Mouse (Mus musculus) stomach, embryonic 16.5 days (tissue): ENCODE results near the gene Tpsb2. TPM values are rescaled to one million over a fixed set of nuclear protein-coding genes. Genes with fewer than 3 reads are reported as not detected.
A peak's percentile ranks its signal among the peaks of the same experiment; 100 is the strongest.

Experiments
- ATAC-seq: fragments of 200-750 bp; cut with Nextera tagmentation; 2 replicates; pipeline ENCODE4 v1.8.0; 2017; ENCODE audit warnings: moderate number of reproducible peaks, moderate TSS enrichment; ENCODE audit not compliant: insufficient read depth, low FRiP score
- H3K27ac ChIP-seq: fragments of 300-500 bp; sonication (generic); 2 replicates; pipeline ENCODE4 v1.5.1; 2014; ENCODE audit warnings: low read length
- H3K27me3 ChIP-seq: fragments of 300-500 bp; sonication (generic); 2 replicates; pipeline ENCODE4 v1.6.1; 2014; ENCODE audit warnings: low read length, control low read depth, mixed read lengths; ENCODE audit not compliant: control insufficient read depth, insufficient read depth
- H3K36me3 ChIP-seq: fragments of 300-500 bp; sonication (generic); 2 replicates; pipeline ENCODE4 v1.6.1; 2014; ENCODE audit warnings: low read length; ENCODE audit not compliant: control insufficient read depth, insufficient read depth
- H3K4me1 ChIP-seq: fragments of 300-500 bp; sonication (generic); 2 replicates; pipeline ENCODE4 v1.6.1; 2014; ENCODE audit warnings: low read length, control low read depth, mixed read lengths; ENCODE audit not compliant: control insufficient read depth, insufficient read depth
- H3K4me2 ChIP-seq: fragments of 300-500 bp; sonication (generic); 2 replicates; pipeline ENCODE4 v1.6.1; 2014; ENCODE audit warnings: low read depth, low read length, mixed read lengths
- H3K4me3 ChIP-seq: fragments of 300-500 bp; sonication (generic); replicated peaks from 2 replicates; pipeline ENCODE4 v1.5.1; 2014; ENCODE audit warnings: mild to moderate bottlenecking, low read length
- H3K9ac ChIP-seq: fragments of 300-500 bp; sonication (generic); 2 replicates; pipeline ENCODE4 v1.6.1; 2014; ENCODE audit warnings: low read length
- H3K9me3 ChIP-seq: fragments of 300-500 bp; sonication (generic); replicated peaks from 2 replicates; pipeline ENCODE4 v1.6.1; 2016; ENCODE audit warnings: low read length, control low read depth; ENCODE audit not compliant: control insufficient read depth
- WGBS: fragments of 180-500 bp; shearing (Covaris S2); extraction: QIAGEN DNeasy Blood & Tissue Kit; methylation state at CpG from one replicate; pipeline ENCODE4 v1.1.7; 2014; 5-methylcytosine and 5-hydroxymethylcytosine counted together
- polyA plus RNA-seq: library from polyadenylated mRNA; unstranded; fragments of >200 nt; fragmentation: Nextera tagmentation; extraction: Ambion mirVana; gene quantifications from 2 replicates; pipeline ENCODE4 v1.2.1, GENCODE M21; 2015

The Tpsb2 gene
- polyA plus RNA-seq, 1 experiment from 2014 or later = 19.2 TPM

DNA sequence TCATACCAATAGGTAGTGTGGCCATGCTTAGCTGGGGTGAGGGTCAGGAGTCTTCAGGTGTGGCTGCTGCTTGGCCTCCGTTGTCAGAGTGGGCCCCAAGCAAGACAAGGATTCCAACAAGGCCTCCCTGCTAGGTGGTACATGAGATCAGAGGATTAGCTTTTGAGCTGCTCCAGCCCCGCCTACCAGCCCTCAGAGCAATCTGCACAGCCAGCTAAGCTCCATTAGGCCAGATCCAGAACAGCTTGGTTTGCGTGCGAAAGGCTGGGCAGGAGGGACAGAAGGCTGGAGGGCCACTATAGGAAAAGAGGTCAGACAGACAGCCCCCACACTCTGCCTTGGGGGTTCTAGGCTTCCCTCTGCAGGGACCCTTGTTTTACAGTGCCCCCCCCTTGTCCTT, 35.4 kb downstream of the Tpsb2 start:
- ATAC-seq = no peak
- Histone ChIP-seq H3K9me3 (no peaks in the 10 kb centered on the region), H3K27ac (no peak overlapping the region), H3K9ac (no peak overlapping the region), H3K36me3 (no peaks in the 10 kb centered on the region), H3K4me1 (peaks cover 20% of the 10 kb centered on the region), H3K4me2 (no peak overlapping the region), H3K4me3 (no peak overlapping the region), H3K27me3 (no peaks in the 10 kb centered on the region)
- WGBS = 51% methylated on average over 4 of the region's 4 CpGs

DNA sequence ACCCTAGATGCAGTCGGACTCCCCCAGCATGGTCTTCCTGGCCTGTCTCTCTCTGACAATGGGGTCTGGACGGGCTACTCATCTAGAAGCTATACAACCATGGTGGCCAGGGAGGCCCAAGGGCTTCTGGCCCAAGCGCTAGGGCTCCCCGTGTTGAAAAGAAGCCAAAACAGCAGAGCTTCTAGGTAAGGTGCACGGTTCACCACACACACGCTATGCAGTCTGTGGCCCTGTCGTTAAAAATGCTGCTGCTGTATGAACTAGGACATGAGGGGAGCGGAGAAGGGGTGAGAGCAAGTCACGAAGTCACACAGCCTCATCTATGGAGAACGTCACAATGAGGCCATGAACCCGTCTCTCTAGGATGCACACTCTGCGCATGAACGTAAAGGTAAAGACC, 36.1 kb downstream of the Tpsb2 start:
- Histone ChIP-seq H3K9me3 (no peaks in the 10 kb centered on the region), H3K4me1 (peaks cover 22% of the 10 kb centered on the region), H3K4me2 (no peak overlapping the region), H3K4me3 (no peak overlapping the region), H3K27ac (no peak overlapping the region), H3K27me3 (no peaks in the 10 kb centered on the region), H3K36me3 (no peaks in the 10 kb centered on the region), H3K9ac (no peak overlapping the region)
- no peak for ATAC-seq
- WGBS = 86% methylated on average over 13 of the region's 13 CpGs

DNA sequence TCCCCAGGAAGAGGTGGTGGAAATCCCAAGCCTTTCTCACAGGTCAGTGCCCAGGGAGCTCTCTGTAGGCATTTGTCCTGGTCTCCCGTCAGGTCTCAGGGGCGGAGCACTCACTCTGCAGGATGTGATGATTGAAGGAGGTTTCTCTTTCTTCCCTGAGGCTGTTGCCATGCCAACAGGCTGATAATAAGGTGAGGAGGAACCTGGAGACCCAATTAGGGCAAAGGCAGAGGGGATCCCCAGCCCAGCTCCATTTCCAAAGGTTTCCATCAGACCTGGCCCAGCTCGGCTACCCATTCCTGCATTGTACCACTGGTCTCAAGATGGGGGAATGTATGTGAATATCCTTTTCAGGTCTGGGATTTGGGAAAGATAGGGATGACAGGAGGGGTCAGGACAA, 38.1 kb downstream of the Tpsb2 start:
- peaks cover 22% of the 10 kb centered on the region for H3K4me1 ChIP-seq
- WGBS = 58% methylated on average over 3 of the region's 3 CpGs
- H3K9ac ChIP-seq = no peak overlapping the region
- H3K36me3 ChIP-seq = no peaks in the 10 kb centered on the region
- no peak for ATAC-seq
- no peak overlapping the region for H3K4me2 ChIP-seq
- H3K9me3 ChIP-seq = no peaks in the 10 kb centered on the region
- no peak overlapping the region for H3K4me3 ChIP-seq
- H3K27ac ChIP-seq = no peak overlapping the region
- no peaks in the 10 kb centered on the region for H3K27me3 ChIP-seq

DNA sequence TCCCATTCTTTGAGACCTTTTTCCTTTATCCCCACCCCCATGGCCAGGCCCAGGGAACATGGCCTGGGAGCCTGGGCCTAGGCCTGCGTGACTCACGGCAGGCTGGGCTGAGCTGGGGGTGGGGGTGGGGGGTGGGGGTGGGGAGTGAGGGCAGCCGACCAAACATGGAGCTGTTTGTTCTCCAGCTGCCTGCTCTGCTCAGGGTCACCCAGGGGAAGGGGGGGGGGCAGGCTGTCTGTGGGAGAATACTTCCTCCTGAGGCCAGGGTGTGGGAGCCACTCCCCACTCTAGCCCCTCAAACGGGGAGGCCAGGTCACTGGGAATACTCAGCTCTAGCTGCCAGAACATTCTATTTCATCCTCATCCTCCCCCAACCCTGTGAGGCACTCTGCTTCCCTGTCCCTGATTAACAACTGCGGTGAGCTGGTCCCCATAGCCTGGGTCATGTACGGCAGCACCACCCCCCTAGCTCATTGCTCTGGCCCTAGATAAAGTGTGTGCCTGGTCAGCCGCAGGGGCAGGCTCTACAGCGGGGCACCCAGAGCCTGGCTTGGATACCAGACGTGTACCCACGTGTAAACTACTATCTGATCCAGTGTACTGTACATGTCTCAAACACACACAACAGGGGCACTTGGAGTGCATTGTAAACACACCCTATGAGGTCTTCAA, 39.3 kb downstream of the Tpsb2 start:
- 9% methylated on average over 10 of the region's 10 CpGs for WGBS
- Histone ChIP-seq H3K4me1 (peaks cover 28% of the 10 kb centered on the region), H3K4me2 (no peak overlapping the region), H3K27ac (peak overlapping the region; percentile 79), H3K36me3 (no peaks in the 10 kb centered on the region), H3K9ac (0 out of 2 replicates have a peak overlapping the region, but pooled peaks have one; percentile 28), H3K4me3 (no peak overlapping the region), H3K27me3 (no peaks in the 10 kb centered on the region), H3K9me3 (no peaks in the 10 kb centered on the region)
- peak; percentile 86 for ATAC-seq

DNA sequence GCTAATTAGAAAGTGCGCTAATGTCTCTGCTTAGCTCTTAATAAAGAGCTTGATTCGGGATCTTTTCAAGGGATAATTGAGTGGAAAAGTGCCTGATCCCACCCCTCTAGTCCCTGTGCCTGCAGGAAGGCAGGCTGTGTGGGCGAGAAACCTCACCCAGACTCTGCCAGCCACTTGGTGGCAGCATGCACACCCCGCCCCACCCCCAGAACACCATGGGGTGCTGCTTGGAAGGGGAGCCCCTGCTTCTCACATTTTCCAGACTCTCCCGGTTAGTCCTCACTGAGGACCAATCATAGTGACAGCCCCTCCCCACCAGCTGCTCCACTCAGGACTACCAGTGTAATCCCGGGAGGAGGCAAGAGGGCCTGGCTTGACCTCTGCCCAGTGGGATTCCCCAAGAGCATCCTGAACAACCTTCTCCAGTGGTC, 39.9 kb downstream of the Tpsb2 start:
- Histone ChIP-seq H3K27ac (peak overlapping the region; percentile 79), H3K9ac (no peak overlapping the region), H3K36me3 (no peaks in the 10 kb centered on the region), H3K4me3 (no peak overlapping the region), H3K4me1 (peaks cover 29% of the 10 kb centered on the region), H3K27me3 (no peaks in the 10 kb centered on the region), H3K4me2 (no peak overlapping the region), H3K9me3 (no peaks in the 10 kb centered on the region)
- ATAC-seq = no peak
- 28% methylated on average over 6 of the region's 6 CpGs for WGBS

DNA sequence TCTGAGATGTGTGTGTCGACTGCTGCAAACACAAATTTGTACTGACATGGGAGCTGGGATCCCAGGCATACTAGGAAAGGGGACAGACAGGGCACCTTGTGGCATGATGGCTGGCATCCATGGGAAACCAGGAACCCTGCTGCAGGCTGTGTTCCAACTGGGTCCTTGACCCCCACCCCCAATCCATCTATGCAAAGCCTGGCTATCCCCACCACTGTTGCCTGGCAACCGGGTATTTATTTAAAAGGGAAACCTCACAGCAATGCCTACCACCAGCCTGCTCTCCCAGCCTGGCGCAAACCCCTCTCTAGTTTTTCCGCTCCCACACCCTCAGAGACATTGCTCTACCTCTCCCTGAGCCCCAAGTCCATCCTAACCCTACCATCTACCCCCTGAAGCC, 41.2 kb downstream of the Tpsb2 start:
- no peaks in the 10 kb centered on the region for H3K27me3 ChIP-seq
- no peak for ATAC-seq
- no peaks in the 10 kb centered on the region for H3K9me3 ChIP-seq
- no peak overlapping the region; the same call in 1 of the 2 replicates for H3K9ac ChIP-seq
- WGBS = 64% methylated on average over 4 of the region's 4 CpGs
- no peak overlapping the region for H3K4me2 ChIP-seq
- H3K4me3 ChIP-seq = no peak overlapping the region
- H3K4me1 ChIP-seq = peaks cover 34% of the 10 kb centered on the region
- no peaks in the 10 kb centered on the region for H3K36me3 ChIP-seq
- no peak overlapping the region for H3K27ac ChIP-seq

DNA sequence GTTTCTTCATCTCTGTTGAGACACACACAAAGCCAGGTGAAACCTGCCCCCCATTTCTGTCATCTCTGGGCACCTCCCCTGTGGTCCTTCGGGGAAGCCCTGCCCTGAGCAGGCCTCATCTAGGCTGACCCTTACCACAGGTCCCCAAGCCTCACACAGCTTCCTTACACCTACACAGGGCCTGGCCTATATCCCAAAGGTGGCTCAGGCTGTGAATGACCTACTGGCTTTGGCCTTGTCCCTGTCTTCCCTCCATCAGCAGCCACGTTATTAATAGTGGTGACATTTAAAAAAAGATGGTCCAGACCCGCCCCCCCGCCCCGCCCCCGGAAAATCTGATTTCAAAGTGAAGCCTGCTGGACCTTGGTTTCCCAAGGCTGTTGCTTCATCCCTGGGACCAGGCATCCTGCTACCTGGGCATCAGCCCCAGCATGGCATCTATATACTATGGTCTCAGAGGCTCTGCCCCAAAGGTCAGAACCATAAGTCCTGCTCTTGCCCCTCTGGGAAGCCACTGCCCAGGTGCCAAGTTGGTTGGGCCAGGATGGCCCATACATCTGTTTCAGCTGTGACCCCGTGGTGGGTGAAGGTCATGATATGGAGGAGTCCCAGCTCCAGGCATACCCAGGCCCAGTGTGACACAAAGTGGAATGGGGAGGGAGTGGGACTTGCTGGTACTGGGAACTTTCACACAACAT, 42.3 kb downstream of the Tpsb2 start:
- Histone ChIP-seq H3K36me3 (no peaks in the 10 kb centered on the region), H3K9ac (no peak overlapping the region), H3K27me3 (no peaks in the 10 kb centered on the region), H3K4me2 (no peak overlapping the region), H3K4me1 (peaks cover 34% of the 10 kb centered on the region), H3K27ac (no peak overlapping the region), H3K4me3 (no peak overlapping the region), H3K9me3 (no peaks in the 10 kb centered on the region)
- WGBS = 76% methylated on average over 7 of the region's 7 CpGs
- ATAC-seq = no peak

DNA sequence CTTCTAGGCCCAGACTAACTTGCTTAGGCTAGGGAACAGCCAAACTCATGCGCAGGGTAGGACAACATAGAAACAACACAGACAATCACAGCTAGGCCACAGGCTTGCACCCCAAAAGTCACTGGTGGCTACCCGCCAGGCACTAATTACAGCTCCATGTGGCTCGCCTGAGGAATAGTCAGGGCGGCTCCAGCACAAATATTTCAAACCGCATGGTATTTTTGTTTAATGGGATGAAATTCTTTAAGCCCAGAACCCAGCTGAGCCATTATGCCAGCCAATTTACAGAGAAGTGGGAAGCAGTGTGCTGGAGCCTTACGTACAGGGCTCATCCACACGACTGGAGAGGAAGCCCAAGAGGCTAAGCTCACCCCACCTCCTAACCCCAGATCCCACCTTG, 43.5 kb downstream of the Tpsb2 start:
- H3K27me3 ChIP-seq = no peaks in the 10 kb centered on the region
- no peaks in the 10 kb centered on the region for H3K36me3 ChIP-seq
- ATAC-seq = no peak
- no peaks in the 10 kb centered on the region for H3K9me3 ChIP-seq
- whole genome bisulfite sequencing = 67% methylated on average over 7 of the region's 7 CpGs
- no peak overlapping the region for H3K9ac ChIP-seq
- peaks cover 41% of the 10 kb centered on the region for H3K4me1 ChIP-seq
- no peak overlapping the region for H3K27ac ChIP-seq
- H3K4me3 ChIP-seq = no peak overlapping the region
- no peak overlapping the region for H3K4me2 ChIP-seq

DNA sequence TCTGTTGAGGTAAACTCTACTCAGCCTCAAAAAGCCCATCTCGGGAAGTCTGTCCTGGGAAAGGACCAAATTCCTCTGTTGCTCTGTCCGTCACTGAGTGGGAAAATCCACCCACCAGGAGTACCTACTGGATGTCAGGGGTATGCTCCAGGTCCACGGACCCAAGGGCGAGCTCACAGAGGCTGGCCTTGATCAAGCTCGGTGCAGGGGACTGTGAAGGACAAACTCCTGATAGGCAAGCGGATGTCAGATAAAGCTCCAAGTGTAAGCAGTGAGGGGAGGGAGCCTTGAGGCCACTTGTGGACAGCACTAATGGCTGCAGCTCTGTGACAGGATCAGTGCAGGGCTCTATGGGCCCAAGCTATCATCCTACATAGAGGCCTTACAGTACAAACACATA, 44.1 kb downstream of the Tpsb2 start:
- Histone ChIP-seq H3K36me3 (no peaks in the 10 kb centered on the region), H3K4me2 (no peak overlapping the region), H3K4me1 (peaks cover 41% of the 10 kb centered on the region), H3K9me3 (no peaks in the 10 kb centered on the region), H3K4me3 (no peak overlapping the region), H3K27ac (no peak overlapping the region), H3K9ac (no peak overlapping the region), H3K27me3 (no peaks in the 10 kb centered on the region)
- ATAC-seq = no peak
- 65% methylated on average over 6 of the region's 6 CpGs for WGBS
